Mouse (Mus musculus): Measurements from ENCODE around the gene Gm3424. TPM values are rescaled to one million over a fixed set of nuclear protein-coding genes. Genes with fewer than 3 reads are reported as not detected.
"Not testable (repeated sequence)": the region's sequence is repeated elsewhere in the genome, so short reads cannot be mapped to it uniquely, and the experiment has no call there.

Gm3424 gene
- polyA plus RNA-seq (2017; shearing (Covaris generic)): not detected

GRCm38 (mm10) chr14:5830229-5830628, at the start of gene Gm3424:
TSS of gene Gm3424 (minus strand) at chr14:5830329.
- not testable (repeated sequence) for ATAC-seq

- ATAC-seq: not testable (repeated sequence)
Observed at GRCm38 (mm10) chr14:5879791-5880190, 49.7 kb upstream of the Gm3424 start.

GRCm38 (mm10) chr14:5879136-5879535, 49.0 kb upstream of the Gm3424 start:
- ATAC-seq: not testable (repeated sequence)

- ATAC-seq: not testable (repeated sequence)
Observed at GRCm38 (mm10) chr14:5855911-5856310, 25.8 kb upstream of the Gm3424 start.

- not testable (repeated sequence) for ATAC-seq
Observed at GRCm38 (mm10) chr14:5812699-5813356, 17.3 kb downstream of the Gm3424 start.

GRCm38 (mm10) chr14:5807882-5808281, 22.2 kb downstream of the Gm3424 start, which contains the start of gene Gm3383:
TSS of gene Gm3383 (minus strand) at chr14:5807982.
- ATAC-seq: not testable (repeated sequence)

Other genes starting within 250 kb of the Gm3424 start
- not detected for gene Gm8265, start 197.3 kb downstream of the Gm3424 start, polyA plus RNA-seq (2017; shearing (Covaris generic))
- not detected for gene Gm9603, start 142.9 kb downstream of the Gm3424 start, polyA plus RNA-seq (2017; shearing (Covaris generic))
- 1 to 10 TPM in 1 of 2 experiments, under 1 TPM in 1; 0.69 to 6.0 TPM for gene Gm3373, start 88.8 kb downstream of the Gm3424 start, polyA plus RNA-seq (2017; shearing (Covaris generic))
- 1 to 10 TPM; 7.3 to 8.3 TPM for gene Gm3383, start 22.3 kb downstream of the Gm3424 start, polyA plus RNA-seq (2017; shearing (Covaris generic))
- gene Gm8237, start 50.1 kb upstream of the Gm3424 start, polyA plus RNA-seq (2017; shearing (Covaris generic)): 1 to 10 TPM; 1.3 to 1.4 TPM
- gene Gm3248, start 131.4 kb upstream of the Gm3424 start, polyA plus RNA-seq (2017; shearing (Covaris generic)): 1 to 10 TPM; 2.6 to 4.2 TPM
- gene Gm3453, start 148.8 kb upstream of the Gm3424 start, polyA plus RNA-seq (2017; shearing (Covaris generic)): not detected
- not detected for gene Gm6337, start 227.9 kb upstream of the Gm3424 start, polyA plus RNA-seq (2017; shearing (Covaris generic))